Mouse (Mus musculus): ENCODE data around the gene Cdhr3. TPM values are rescaled to one million over a fixed set of nuclear protein-coding genes. Genes with fewer than 3 reads are reported as not detected.

The Cdhr3 gene
- polyA plus RNA-seq, 1 experiment from 2014 or later, result 0.17 TPM

DNA sequence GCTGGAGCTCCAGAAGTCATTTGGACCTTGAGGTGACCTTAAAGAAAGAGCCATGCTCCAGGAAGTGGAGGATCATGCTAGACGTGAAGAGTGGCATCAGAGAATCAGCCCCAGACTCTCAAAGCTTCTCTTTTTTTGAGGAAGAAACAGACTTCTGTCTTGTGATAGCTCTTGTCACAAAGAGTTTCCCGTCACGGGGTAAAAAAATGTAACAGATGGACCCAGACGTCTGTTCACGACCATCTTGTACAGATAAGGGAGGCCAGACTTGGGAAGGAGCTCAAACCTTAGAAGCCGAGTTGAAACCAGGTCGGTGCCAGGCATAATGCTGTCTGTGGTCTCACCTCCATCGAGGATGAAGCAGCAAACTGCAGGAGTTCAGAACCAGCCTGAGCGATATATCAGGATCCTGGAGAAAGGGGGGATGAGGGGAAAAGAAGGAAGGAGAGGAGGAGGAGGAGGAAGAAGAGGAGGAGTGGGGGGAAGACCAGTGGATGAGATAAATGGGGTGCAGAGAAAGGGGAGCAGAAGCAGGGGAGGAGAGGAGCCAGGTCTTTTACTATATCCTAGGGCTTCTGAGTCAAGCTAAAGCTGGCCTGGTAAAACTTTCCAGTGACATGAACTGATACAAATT is 33.0 kb upstream of the Cdhr3 start:
- Histone ChIP-seq H3K27me3 (ENCODE audit: control insufficient read depth, insufficient read depth, low read length) (no peaks in the 10 kb centered on the region), H3K4me2 (ENCODE audit: low read depth) (no peak overlapping the region), H3K27ac (ENCODE audit: low read depth, low read length) (no peak overlapping the region), H3K36me3 (ENCODE audit: control insufficient read depth, insufficient read depth, low read length) (no peaks in the 10 kb centered on the region), H3K9me3 (ENCODE audit: control insufficient read depth, low read length) (no peaks in the 10 kb centered on the region), H3K4me3 (ENCODE audit: low read depth, low read length) (no peak overlapping the region), H3K4me1 (ENCODE audit: control insufficient read depth, insufficient read depth, low read length) (no peaks in the 10 kb centered on the region), H3K9ac (ENCODE audit: low read length) (no peak overlapping the region)
- 87% methylated on average over 9 of the region's 9 CpGs for WGBS
- ATAC-seq (ENCODE audit: insufficient read depth, low FRiP score, low TSS enrichment) (no peak), DNase-seq (ENCODE audit: low spot score) (no peak)

DNA sequence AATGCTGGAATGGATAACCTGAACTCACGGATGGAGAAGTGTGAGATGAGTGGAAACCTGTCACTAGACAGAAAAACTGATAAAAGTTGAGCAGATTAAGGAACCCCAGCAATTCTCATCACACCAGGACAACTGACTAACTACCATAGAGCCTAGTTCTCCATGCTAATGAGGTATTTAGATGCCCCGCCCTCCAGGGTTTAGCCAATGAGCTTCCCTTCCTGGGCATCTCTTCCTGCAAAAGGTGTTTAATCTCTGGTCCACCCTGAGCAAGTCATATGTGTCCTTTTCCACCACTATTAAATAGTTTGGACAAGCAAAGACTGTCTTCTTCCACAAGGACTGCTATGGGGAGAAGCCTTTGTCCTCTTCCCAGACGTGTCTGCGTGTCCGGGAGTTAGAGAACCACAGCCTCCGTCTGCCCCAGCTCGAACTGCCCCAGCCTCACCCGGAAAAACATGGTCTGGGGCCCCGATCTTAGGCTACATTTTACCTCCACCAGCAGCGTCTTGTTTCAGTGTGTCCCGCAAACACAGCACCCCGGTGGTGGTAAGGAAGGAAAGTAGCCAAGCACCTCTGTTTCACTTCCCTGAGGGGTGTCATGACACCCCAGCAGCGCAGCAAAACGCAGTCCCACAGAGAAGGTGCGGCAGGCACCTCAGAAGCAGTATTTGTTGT is 26.1 kb upstream of the Cdhr3 start:
- DNase-seq (ENCODE audit: low spot score) (no peak), ATAC-seq (ENCODE audit: insufficient read depth, low FRiP score, low TSS enrichment) (no peak)
- Histone ChIP-seq H3K27me3 (ENCODE audit: control insufficient read depth, insufficient read depth, low read length) (no peaks in the 10 kb centered on the region), H3K27ac (ENCODE audit: low read depth, low read length) (no peak overlapping the region), H3K36me3 (ENCODE audit: control insufficient read depth, insufficient read depth, low read length) (no peaks in the 10 kb centered on the region), H3K4me2 (ENCODE audit: low read depth) (no peak overlapping the region), H3K4me1 (ENCODE audit: control insufficient read depth, insufficient read depth, low read length) (no peaks in the 10 kb centered on the region), H3K4me3 (ENCODE audit: low read depth, low read length) (no peak overlapping the region), H3K9ac (ENCODE audit: low read length) (no peak overlapping the region), H3K9me3 (ENCODE audit: control insufficient read depth, low read length) (no peaks in the 10 kb centered on the region)
- 44% methylated on average over 15 of the region's 15 CpGs for WGBS

DNA sequence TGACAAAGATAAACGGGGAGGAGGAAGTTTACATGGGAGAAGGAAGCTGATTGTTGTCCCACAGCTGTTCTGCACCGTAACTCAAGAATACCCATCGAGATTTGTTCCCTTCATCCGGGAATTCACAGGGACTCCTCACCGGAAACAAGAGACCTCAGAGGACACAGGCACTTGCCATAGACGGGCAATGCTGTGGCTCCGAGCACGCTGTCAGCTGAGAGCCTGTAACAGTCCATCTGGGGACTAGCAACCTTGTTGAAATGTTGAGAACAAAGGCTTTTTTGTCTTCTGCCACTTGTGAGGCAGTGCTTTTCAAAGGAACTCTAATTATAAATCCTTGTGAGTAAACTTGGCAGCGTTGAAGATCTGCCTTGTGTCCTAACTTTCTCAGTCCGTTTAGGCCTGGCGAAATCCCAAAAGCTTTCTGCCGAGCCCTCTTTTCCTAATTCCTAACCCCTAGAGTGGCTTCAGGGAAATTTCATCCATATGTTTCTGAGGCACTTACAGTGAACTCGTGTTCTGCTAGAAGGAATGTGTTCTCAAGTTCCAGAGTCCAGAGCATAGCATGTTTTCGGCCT is 18.3 kb upstream of the Cdhr3 start:
- peaks cover 8% of the 10 kb centered on the region; the same call in 1 of the 2 replicates for H3K4me1 ChIP-seq (ENCODE audit: control insufficient read depth, insufficient read depth, low read length)

DNA sequence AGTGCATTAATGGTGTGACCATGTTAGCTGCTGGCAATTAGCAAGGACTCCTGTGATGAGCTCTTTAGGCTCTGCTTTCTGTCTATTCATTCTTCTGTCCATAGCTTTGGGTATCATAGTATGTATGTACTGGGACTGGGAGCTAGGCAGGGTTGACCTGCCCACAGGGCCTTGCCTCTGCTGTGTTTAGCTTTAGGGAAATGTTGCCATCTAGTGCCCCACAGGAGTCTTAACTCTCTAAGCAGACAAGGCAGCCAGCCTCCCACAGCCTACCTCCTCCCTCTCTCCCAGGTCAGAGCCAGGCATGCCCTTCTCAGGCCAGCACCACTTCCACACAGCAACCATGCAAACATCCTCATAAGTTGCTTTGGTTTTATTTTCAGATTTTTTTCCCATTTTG is 16.9 kb upstream of the Cdhr3 start:
- Histone ChIP-seq H3K4me1 (ENCODE audit: control insufficient read depth, insufficient read depth, low read length) (peaks cover 8% of the 10 kb centered on the region; the same call in 1 of the 2 replicates), H3K27me3 (ENCODE audit: control insufficient read depth, insufficient read depth, low read length) (no peaks in the 10 kb centered on the region), H3K4me2 (ENCODE audit: low read depth) (no peak overlapping the region), H3K9ac (ENCODE audit: low read length) (no peak overlapping the region), H3K27ac (ENCODE audit: low read depth, low read length) (no peak overlapping the region), H3K9me3 (ENCODE audit: control insufficient read depth, low read length) (no peaks in the 10 kb centered on the region), H3K36me3 (ENCODE audit: control insufficient read depth, insufficient read depth, low read length) (no peaks in the 10 kb centered on the region), H3K4me3 (ENCODE audit: low read depth, low read length) (no peak overlapping the region)
- peak; percentile 63 for ATAC-seq (ENCODE audit: insufficient read depth, low FRiP score, low TSS enrichment)
- peak; percentile 39 for DNase-seq (ENCODE audit: low spot score)

More for the DNA sequence above, 18.3 kb upstream of the Cdhr3 start:
- H3K4me3 ChIP-seq (ENCODE audit: low read depth, low read length), result no peak overlapping the region
- 36% methylated on average over 14 of the region's 14 CpGs for WGBS
- H3K27ac ChIP-seq (ENCODE audit: low read depth, low read length), result no peak overlapping the region
- no peak overlapping the region for H3K9ac ChIP-seq (ENCODE audit: low read length)
- H3K9me3 ChIP-seq (ENCODE audit: control insufficient read depth, low read length), result no peaks in the 10 kb centered on the region
- ATAC-seq (ENCODE audit: insufficient read depth, low FRiP score, low TSS enrichment), result peak; percentile 36; the same call in 1 of the 2 replicates
- DNase-seq (ENCODE audit: low spot score), result no peak
- no peak overlapping the region for H3K4me2 ChIP-seq (ENCODE audit: low read depth)
- no peaks in the 10 kb centered on the region for H3K27me3 ChIP-seq (ENCODE audit: control insufficient read depth, insufficient read depth, low read length)
- no peaks in the 10 kb centered on the region for H3K36me3 ChIP-seq (ENCODE audit: control insufficient read depth, insufficient read depth, low read length)

DNA sequence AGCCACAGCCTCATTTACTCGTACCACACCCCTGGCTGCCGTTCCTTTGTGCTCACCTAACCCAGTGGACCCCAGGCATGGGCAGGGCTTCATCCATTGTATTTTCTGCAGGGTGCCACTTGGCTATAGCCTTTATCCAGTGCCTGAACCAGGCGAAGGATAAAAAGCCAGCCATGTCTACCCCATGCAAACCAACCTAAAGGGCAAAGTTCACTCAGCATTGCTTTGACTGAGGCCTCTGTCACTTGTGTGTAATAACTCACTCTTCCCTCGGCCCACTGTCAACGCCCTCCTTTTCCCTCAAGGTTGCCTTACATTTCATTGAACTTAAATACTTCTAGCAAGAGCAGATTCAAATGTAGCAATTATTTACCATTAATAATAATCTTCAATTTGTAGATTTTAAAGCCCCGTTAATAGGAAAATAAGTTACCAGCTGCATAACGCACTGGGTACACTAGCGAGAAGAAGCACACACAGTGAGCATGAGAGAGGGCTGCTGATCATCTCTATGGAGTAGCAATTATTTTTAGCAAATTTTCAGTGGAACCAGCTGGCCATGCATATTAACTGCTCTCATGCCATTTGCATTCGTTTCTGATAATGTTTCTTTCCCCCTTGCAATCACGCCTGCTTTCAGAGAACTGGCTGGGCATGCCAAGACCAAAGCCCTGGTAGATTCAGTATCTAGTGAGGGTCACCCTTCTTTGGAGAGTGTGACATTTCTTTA is 13.9 kb upstream of the Cdhr3 start:
- no peak overlapping the region for H3K27ac ChIP-seq (ENCODE audit: low read depth, low read length)
- 71% methylated on average over 10 of the region's 10 CpGs for WGBS
- H3K9me3 ChIP-seq (ENCODE audit: control insufficient read depth, low read length), result no peaks in the 10 kb centered on the region
- no peak overlapping the region for H3K4me2 ChIP-seq (ENCODE audit: low read depth)
- no peak overlapping the region for H3K4me3 ChIP-seq (ENCODE audit: low read depth, low read length)
- DNase-seq (ENCODE audit: low spot score), result no peak
- H3K4me1 ChIP-seq (ENCODE audit: control insufficient read depth, insufficient read depth, low read length), result peaks cover 4% of the 10 kb centered on the region; the same call in 1 of the 2 replicates
- no peaks in the 10 kb centered on the region for H3K36me3 ChIP-seq (ENCODE audit: control insufficient read depth, insufficient read depth, low read length)
- H3K9ac ChIP-seq (ENCODE audit: low read length), result no peak overlapping the region
- no peaks in the 10 kb centered on the region for H3K27me3 ChIP-seq (ENCODE audit: control insufficient read depth, insufficient read depth, low read length)
- ATAC-seq (ENCODE audit: insufficient read depth, low FRiP score, low TSS enrichment), result no peak

DNA sequence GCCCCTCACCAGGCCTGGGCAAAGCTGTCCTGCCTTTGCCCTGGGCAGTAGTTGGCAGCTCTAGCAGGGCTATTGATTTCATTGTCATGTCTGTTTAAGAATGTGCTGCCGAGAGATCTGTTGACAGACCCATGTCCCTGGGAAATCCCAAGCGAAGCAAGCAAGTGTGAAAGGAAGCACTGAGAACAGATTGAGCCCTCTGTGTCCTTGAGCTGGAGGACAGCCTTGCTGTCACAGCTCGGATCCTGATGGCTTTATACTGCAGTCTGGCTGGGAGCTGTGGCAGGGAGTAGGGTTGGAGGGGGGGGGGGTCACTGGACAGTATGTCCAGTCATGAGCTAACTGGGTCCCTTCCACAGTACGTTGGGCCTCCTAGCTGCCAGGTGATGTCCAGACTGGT is 13.0 kb upstream of the Cdhr3 start:
- 77% methylated on average over 4 of the region's 4 CpGs for WGBS
- no peak for ATAC-seq (ENCODE audit: insufficient read depth, low FRiP score, low TSS enrichment)
- H3K9me3 ChIP-seq (ENCODE audit: control insufficient read depth, low read length), result no peaks in the 10 kb centered on the region

DNA sequence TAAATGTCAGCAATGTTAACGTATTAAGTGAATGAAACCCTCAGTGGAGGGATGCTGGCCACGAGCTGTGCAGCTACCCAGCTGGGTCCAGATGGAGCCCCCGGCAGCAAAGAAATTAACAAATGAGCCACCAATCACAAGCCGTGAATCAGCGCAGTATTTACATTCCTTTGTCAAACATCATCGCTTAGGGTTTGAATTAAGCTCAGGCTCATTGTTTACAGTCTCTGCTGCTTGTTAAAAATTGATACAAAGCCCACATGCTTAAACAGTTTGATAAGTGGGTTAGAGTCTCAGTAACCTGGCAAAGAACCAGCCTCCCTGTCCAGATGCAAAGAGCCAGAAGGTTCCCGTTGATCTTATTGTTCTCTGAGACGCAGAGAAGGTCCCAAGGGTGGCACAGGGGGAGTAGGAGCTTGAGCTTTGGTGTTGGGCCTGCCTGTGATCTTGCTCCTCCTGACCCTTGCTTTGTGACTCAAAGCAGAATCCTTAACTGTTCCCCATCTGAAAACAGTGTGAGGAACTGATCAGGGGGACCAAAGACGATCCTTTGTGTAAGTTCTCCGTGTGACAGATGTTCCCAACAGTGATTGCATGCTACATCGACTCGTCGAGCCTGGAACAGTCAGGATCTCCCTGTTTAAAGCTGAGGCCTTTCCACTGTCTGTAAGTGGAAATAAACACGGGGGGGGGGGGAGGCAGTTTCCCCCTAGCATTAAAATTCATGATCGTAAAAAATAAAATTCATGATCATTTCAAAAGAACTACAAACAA is 9.9 kb upstream of the Cdhr3 start:
- peak; percentile 50; the same call in 1 of the 2 replicates for ATAC-seq (ENCODE audit: insufficient read depth, low FRiP score, low TSS enrichment)
- 0 out of 2 replicates have a peak overlapping the region, but pooled peaks have one; percentile 6 for H3K27ac ChIP-seq (ENCODE audit: low read depth, low read length)
- 54% methylated on average over 15 of the region's 15 CpGs for WGBS

More for the DNA sequence above, 13.0 kb upstream of the Cdhr3 start:
- Histone ChIP-seq H3K9ac (ENCODE audit: low read length) (no peak overlapping the region), H3K36me3 (ENCODE audit: control insufficient read depth, insufficient read depth, low read length) (no peaks in the 10 kb centered on the region), H3K27me3 (ENCODE audit: control insufficient read depth, insufficient read depth, low read length) (no peaks in the 10 kb centered on the region), H3K27ac (ENCODE audit: low read depth, low read length) (no peak overlapping the region), H3K4me3 (ENCODE audit: low read depth, low read length) (no peak overlapping the region), H3K4me2 (ENCODE audit: low read depth) (no peak overlapping the region), H3K4me1 (ENCODE audit: control insufficient read depth, insufficient read depth, low read length) (no peaks in the 10 kb centered on the region; the same call in 1 of the 2 replicates)
- DNase-seq (ENCODE audit: low spot score), result no peak

DNA sequence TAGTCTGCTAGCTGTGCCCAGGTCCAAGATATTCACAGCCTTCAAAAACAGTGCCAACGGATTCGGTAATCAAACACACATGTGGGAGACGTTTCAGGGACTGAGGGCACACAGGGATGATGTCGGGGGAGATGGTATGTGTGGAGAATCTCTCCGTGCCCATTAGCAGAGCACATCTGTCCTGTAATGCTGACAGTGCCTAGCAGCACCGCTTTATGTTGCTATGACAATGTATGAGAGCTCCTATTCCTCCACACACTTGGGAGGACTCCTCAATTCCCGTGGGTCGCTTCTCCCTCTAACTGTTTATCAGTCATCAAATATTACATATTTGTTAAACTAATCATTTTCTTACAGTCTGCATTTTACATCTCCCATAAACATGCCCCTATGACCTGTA is 9.0 kb upstream of the Cdhr3 start:
- ATAC-seq (ENCODE audit: insufficient read depth, low FRiP score, low TSS enrichment) (no peak), DNase-seq (ENCODE audit: low spot score) (no peak)
- no peak overlapping the region for H3K9ac ChIP-seq (ENCODE audit: low read length)
- WGBS, result 79% methylated on average over 8 of the region's 8 CpGs
- H3K4me2 ChIP-seq (ENCODE audit: low read depth), result no peak overlapping the region
- H3K4me1 ChIP-seq (ENCODE audit: control insufficient read depth, insufficient read depth, low read length), result no peaks in the 10 kb centered on the region
- H3K4me3 ChIP-seq (ENCODE audit: low read depth, low read length), result no peak overlapping the region
- no peaks in the 10 kb centered on the region for H3K36me3 ChIP-seq (ENCODE audit: control insufficient read depth, insufficient read depth, low read length)
- no peak overlapping the region for H3K27ac ChIP-seq (ENCODE audit: low read depth, low read length)
- H3K27me3 ChIP-seq (ENCODE audit: control insufficient read depth, insufficient read depth, low read length), result no peaks in the 10 kb centered on the region
- no peaks in the 10 kb centered on the region for H3K9me3 ChIP-seq (ENCODE audit: control insufficient read depth, low read length)

More for the DNA sequence above, 9.9 kb upstream of the Cdhr3 start:
- Histone ChIP-seq H3K9me3 (ENCODE audit: control insufficient read depth, low read length) (no peaks in the 10 kb centered on the region), H3K9ac (ENCODE audit: low read length) (no peak overlapping the region), H3K4me3 (ENCODE audit: low read depth, low read length) (no peak overlapping the region), H3K4me1 (ENCODE audit: control insufficient read depth, insufficient read depth, low read length) (no peaks in the 10 kb centered on the region), H3K36me3 (ENCODE audit: control insufficient read depth, insufficient read depth, low read length) (no peaks in the 10 kb centered on the region), H3K4me2 (ENCODE audit: low read depth) (no peak overlapping the region), H3K27me3 (ENCODE audit: control insufficient read depth, insufficient read depth, low read length) (no peaks in the 10 kb centered on the region)
- DNase-seq (ENCODE audit: low spot score), result peak; percentile 25

Data from neural tube, embryonic 11.5 days (tissue).